Mouse (Mus musculus) cerebellum, adult 2 months (tissue): ENCODE measurements around the gene Ube3a.

ENCODE experiments used
- CTCF ChIP-seq: fragments of 200-500 bp; IDR thresholded peaks from 2 replicates; pipeline ENCODE4 v1.5.1; 2011; ENCODE audit warnings: low read depth, mild to moderate bottlenecking, control low read depth, low read length, moderate library complexity, borderline replicate concordance; ENCODE audit not compliant: insufficient read depth
- POLR2A ChIP-seq: fragments of 200-500 bp; IDR thresholded peaks from 2 replicates; pipeline ENCODE4 v1.6.1; 2011; ENCODE audit warnings: low read length, control low read depth, borderline replicate concordance; ENCODE audit not compliant: insufficient read depth

- TF ChIP-seq CTCF, result no peak
- no peak for TF ChIP-seq POLR2A
Measured at GRCm38 (mm10) chr7:59230304-59230703, 1.8 kb downstream of the Ube3a start.
